In genomic region chr8:77236701-77237100, GRCm38 (mm10) we compare ENCODE assay signal across 9 mouse cellular contexts.
A peak's percentile ranks its signal among the peaks of the same experiment; 100 is the strongest.
DNase-seq lines count a peak whose midpoint lies in the region; ATAC-seq lines count a peak whose summit lies in the region.
"Had no signal": no experiment of that assay in that cellular context is flagged by ENCODE, and none has a peak within 500 bp of the region (broad histone marks: within the 10 kb centered on the region; RNA-seq: fewer than 3 reads in every experiment).

No protein-coding gene starts in this region.

- peak; percentile 5 to 41 for DNase-seq in adrenal gland, postnatal 36 days
- no peak for DNase-seq in adrenal gland, adult 18-20 months (ENCODE audit: low spot score in 2 of 2)
- peak; percentile 61 for DNase-seq in kidney, adult 11 months
- DNase-seq in kidney, postnatal 10 days: no peak
- DNase-seq in Muller cell, postnatal 12 days (ENCODE audit: inconsistent ontology term): peak; percentile 36
- peak; percentile 13 for DNase-seq in kidney, postnatal 14 days
- DNase-seq in left cerebral cortex, adult 8-10 months (ENCODE audit: low spot score in 2 of 2): no peak
- DNase-seq: B cell, adult 2 months had no signal

- ATAC-seq in megakaryocyte-erythroid progenitor cell, adult 5-6 weeks (replicated peaks; ENCODE audit: low FRiP score, low TSS enrichment, poor library complexity, severe bottlenecking): no peak

Comparison
In these comparisons a context has a peak if more than half of its experiments do, and no peak if none do; other contexts are left out.
1. DNase-seq: peak in adrenal gland, postnatal 36 days (2 of 2), kidney, adult 11 months (single experiment), Muller cell, postnatal 12 days (single experiment) and kidney, postnatal 14 days (single experiment); none in adrenal gland, adult 18-20 months (0 of 2), kidney, postnatal 10 days (single experiment) and left cerebral cortex, adult 8-10 months (0 of 2).